ENCODE assay signal across 1 mouse cellular context in the genomic region with DNA sequence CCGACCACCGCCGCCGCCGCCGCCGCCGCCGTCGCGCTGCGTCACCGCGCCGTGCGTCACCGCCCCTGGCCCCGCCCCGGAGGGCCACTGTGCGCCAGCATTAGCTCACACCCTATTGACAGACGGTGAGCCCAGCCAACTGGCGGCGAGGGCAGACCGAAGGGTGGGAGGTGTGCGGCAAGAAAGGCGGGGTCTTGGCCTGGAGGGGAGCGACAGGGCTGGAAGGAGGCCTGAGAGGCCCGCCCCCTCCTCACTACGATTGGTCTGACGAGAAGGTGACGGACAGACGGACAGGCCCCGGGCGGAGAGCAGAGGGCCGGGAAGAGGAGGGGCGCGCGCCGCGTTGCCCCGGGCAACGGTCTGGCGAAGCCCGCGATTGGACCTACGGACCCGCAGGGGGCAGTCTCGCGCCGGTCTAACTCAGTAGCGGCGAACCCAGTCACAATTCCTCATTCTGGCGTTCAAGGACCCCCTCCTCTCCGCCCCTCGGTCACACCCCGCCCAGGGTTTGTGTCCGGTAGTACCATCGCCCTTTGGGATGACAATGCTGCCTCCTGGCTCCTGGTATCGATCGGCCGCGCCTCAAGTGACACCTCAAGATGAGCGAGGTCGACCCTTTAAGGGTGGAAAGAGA.
TF ChIP-seq lines count a peak whose summit lies in the region.

No protein-coding gene starts in this region.

TF ChIP-seq in MEL, 35 proteins besides CTCF, POLR2A, EP300 and RAD21:
- no peak for TF ChIP-seq JUND (IDR thresholded peaks at IDR 0.05; ENCODE audit: low read depth, low read length)
- TF ChIP-seq UBTF (IDR thresholded peaks at IDR 0.05; ENCODE audit: borderline replicate concordance, insufficient read depth, low read depth, low read length), result 0 out of 2 replicates have a peak, but pooled peaks have one; percentile 39
- TF ChIP-seq MYB (IDR thresholded peaks at IDR 0.05; ENCODE audit: low read depth, low read length), result no peak
- no peak for TF ChIP-seq CHD1 (IDR thresholded peaks at IDR 0.05; ENCODE audit: low read depth, low read length)
- TF ChIP-seq CHD2 (IDR thresholded peaks at IDR 0.05; ENCODE audit: low read length), result peak; percentile 66
- TF ChIP-seq E2F4 (IDR thresholded peaks at IDR 0.05; ENCODE audit: borderline replicate concordance, low read depth, low read length), result no peak
- TF ChIP-seq KAT2A (conservative IDR thresholded peaks at IDR 0.05; ENCODE audit: low read depth, low read length), result no peak
- TF ChIP-seq ETS1 (IDR thresholded peaks at IDR 0.05; ENCODE audit: low read depth, low read length), result no peak
- no peak for TF ChIP-seq GATA1 (IDR thresholded peaks at IDR 0.05; ENCODE audit: low read depth, low read length)
- no peak for TF ChIP-seq TAL1 (IDR thresholded peaks at IDR 0.05; ENCODE audit: low read length)
- no peak for TF ChIP-seq MXI1 (IDR thresholded peaks at IDR 0.05; ENCODE audit: low read depth, low read length)
- no peak for TF ChIP-seq GABPA (IDR thresholded peaks at IDR 0.05; ENCODE audit: low read depth, low read length)
- TF ChIP-seq ZKSCAN1 (IDR thresholded peaks at IDR 0.05; ENCODE audit: low read depth, low read length), result no peak
- no peak for TF ChIP-seq MEF2A (IDR thresholded peaks at IDR 0.05; ENCODE audit: extremely low read depth, insufficient replicate concordance, low read depth, low read length, poor library complexity, severe bottlenecking)
- TF ChIP-seq RCOR1 (IDR thresholded peaks at IDR 0.05; ENCODE audit: low read depth, low read length), result no peak
- no peak for TF ChIP-seq TCF12 (IDR thresholded peaks at IDR 0.05; ENCODE audit: low read depth, low read length)
- peak; percentile 62 for TF ChIP-seq ELF1 (IDR thresholded peaks at IDR 0.05; ENCODE audit: low read depth, low read length)
- peak; percentile 29; the same call in 1 of the 2 replicates for TF ChIP-seq SMC3 (IDR thresholded peaks at IDR 0.05; ENCODE audit: low read depth, low read length)
- TF ChIP-seq POLR2AphosphoS2 (IDR thresholded peaks at IDR 0.05; ENCODE audit: low read length), result no peak
- no peak for TF ChIP-seq MAX (IDR thresholded peaks at IDR 0.05; ENCODE audit: low read length)
- peak; percentile 20; the same call in 1 of the 2 replicates for TF ChIP-seq TBP (IDR thresholded peaks at IDR 0.05; ENCODE audit: low read depth, low read length)
- no peak for TF ChIP-seq USF2 (IDR thresholded peaks at IDR 0.05; ENCODE audit: borderline replicate concordance in 1 of 2, insufficient read depth in 1 of 2, low read depth in 1 of 2, low read length in 2 of 2)
- TF ChIP-seq MAZ (IDR thresholded peaks at IDR 0.05; ENCODE audit: low read depth, low read length), result peak; percentile 91
- no peak for TF ChIP-seq ZNF384 (IDR thresholded peaks at IDR 0.05; ENCODE audit: low read depth, low read length)
- TF ChIP-seq POLR2AphosphoS5 (IDR thresholded peaks at IDR 0.05; ENCODE audit: borderline replicate concordance, low read depth, low read length), result no peak
- TF ChIP-seq USF1 (IDR thresholded peaks at IDR 0.05; ENCODE audit: low read depth, low read length), result no peak
- TF ChIP-seq NELFE (IDR thresholded peaks at IDR 0.05; ENCODE audit: low read depth, low read length), result no peak; the same call in 1 of the 2 replicates
- peak; percentile 66 for TF ChIP-seq HCFC1 (IDR thresholded peaks at IDR 0.05; ENCODE audit: low read depth, low read length)
- TF ChIP-seq BHLHE40 (IDR thresholded peaks at IDR 0.05; ENCODE audit: borderline replicate concordance, low read depth, low read length), result no peak
- TF ChIP-seq MAFK (IDR thresholded peaks at IDR 0.05; ENCODE audit: borderline replicate concordance, low read depth, low read length), result no peak
- TF ChIP-seq ZMIZ1 (IDR thresholded peaks at IDR 0.05; ENCODE audit: low read depth, low read length), result no peak
- peak; percentile 62 for TF ChIP-seq SIN3A (IDR thresholded peaks at IDR 0.05; ENCODE audit: low read length)
- TF ChIP-seq ZC3H11A (IDR thresholded peaks at IDR 0.05; ENCODE audit: low read depth, low read length), result no peak
- no peak for TF ChIP-seq MYC (IDR thresholded peaks at IDR 0.05; ENCODE audit: low read depth, low read length)
- TF ChIP-seq NRF1 (IDR thresholded peaks at IDR 0.05; ENCODE audit: insufficient read depth, low read depth, low read length, poor library complexity, severe bottlenecking), result peak; percentile 45; the same call in 1 of the 2 replicates
